Comparison of ENCODE assay signal across 25 mouse cellular contexts in the genomic region with DNA sequence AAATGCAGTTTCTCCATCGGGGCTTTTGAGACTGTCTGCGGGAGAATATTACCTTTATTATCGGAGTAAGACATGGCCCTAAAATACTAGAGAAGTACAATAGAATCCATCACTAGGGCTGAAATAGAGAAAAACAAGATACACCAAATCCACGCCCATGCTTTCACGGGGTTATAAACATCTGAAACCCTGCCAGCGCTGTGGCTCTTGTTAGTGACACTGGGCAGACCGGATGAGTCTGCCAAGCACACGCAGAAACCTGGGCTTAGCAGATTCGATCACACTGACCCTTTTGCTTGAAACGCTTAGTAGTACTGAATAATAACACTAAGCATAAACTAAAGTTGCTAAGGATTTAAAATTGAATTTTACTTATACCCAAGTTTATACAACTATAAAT.
A peak's percentile ranks its signal among the peaks of the same experiment; 100 is the strongest.
DNase-seq lines count a peak whose midpoint lies in the region; ATAC-seq and TF ChIP-seq lines count a peak whose summit lies in the region.
"Had no signal": no experiment of that assay in that cellular context is flagged by ENCODE, and none has a peak within 500 bp of the region (broad histone marks: within the 10 kb centered on the region; RNA-seq: fewer than 3 reads in every experiment).

No protein-coding gene starts in this region.

- no peaks in the 10 kb centered on the region for H3K9me3 ChIP-seq in hindbrain, postnatal 0 days (ENCODE audit: low read length)
- H3K9me3 ChIP-seq in hindbrain, embryonic 13.5 days, result no peaks in the 10 kb centered on the region
- H3K9me3 ChIP-seq: embryonic facial prominence, embryonic 10.5 days; embryonic facial prominence, embryonic 13.5 days; forebrain, embryonic 12.5 days; hindbrain, embryonic 12.5 days had no signal

- H3K4me2 ChIP-seq in hindbrain, postnatal 0 days (ENCODE audit: low read depth, low read length), result no peak overlapping the region
- no peak overlapping the region for H3K4me2 ChIP-seq in hindbrain, embryonic 13.5 days
- H3K4me2 ChIP-seq: embryonic facial prominence, embryonic 13.5 days; forebrain, embryonic 12.5 days; heart, embryonic 11.5 days; hindbrain, embryonic 12.5 days had no signal

- no peak overlapping the region for H3K9ac ChIP-seq in hindbrain, postnatal 0 days (replicated peaks; ENCODE audit: low read length)
- no peak overlapping the region for H3K9ac ChIP-seq in hindbrain, embryonic 13.5 days
- H3K9ac ChIP-seq: embryonic facial prominence, embryonic 13.5 days; forebrain, embryonic 12.5 days; hindbrain, embryonic 12.5 days had no signal

- no peaks in the 10 kb centered on the region for H3K4me1 ChIP-seq in hindbrain, postnatal 0 days (ENCODE audit: insufficient read depth, low read length)
- H3K4me1 ChIP-seq in hindbrain, embryonic 13.5 days (replicated peaks), result peaks cover 5% of the 10 kb centered on the region
- H3K4me1 ChIP-seq: embryonic facial prominence, embryonic 13.5 days; forebrain, embryonic 12.5 days had no signal

- H3K27ac ChIP-seq in hindbrain, postnatal 0 days, result no peak overlapping the region
- H3K27ac ChIP-seq in hindbrain, embryonic 13.5 days, result no peak overlapping the region
- H3K27ac ChIP-seq: embryonic facial prominence, embryonic 10.5 days; embryonic facial prominence, embryonic 13.5 days; forebrain, embryonic 12.5 days; gastrocnemius, adult 2 months; hindbrain, embryonic 12.5 days had no signal

- WGBS in hindbrain, postnatal 0 days, result 68% methylated on average over 10 of the region's 10 CpGs
- 89% methylated on average over 10 of the region's 10 CpGs for WGBS in hindbrain, embryonic 13.5 days

- no peak for ATAC-seq in hindbrain, postnatal 0 days
- ATAC-seq in hindbrain, embryonic 13.5 days (ENCODE audit: low FRiP score), result no peak
- ATAC-seq: forebrain, embryonic 16.5 days; hindbrain, embryonic 16.5 days; inflammation-experienced regulatory T-cells, adult 6 months; intestine, embryonic 16.5 days; Patski had no signal

- H3K4me3 ChIP-seq in hindbrain, postnatal 0 days (ENCODE audit: low read length), result no peak overlapping the region
- no peak overlapping the region for H3K4me3 ChIP-seq in hindbrain, embryonic 13.5 days
- H3K4me3 ChIP-seq: embryonic facial prominence, embryonic 10.5 days; embryonic facial prominence, embryonic 13.5 days; erythroblast, embryonic 14.5 days; forebrain, embryonic 12.5 days; gastrocnemius, adult 2 months; hindbrain, embryonic 12.5 days had no signal

- TF ChIP-seq CTCF in hindbrain, postnatal 0 days (IDR thresholded peaks at IDR 0.05; ENCODE audit: low read depth), result no peak

- no peaks in the 10 kb centered on the region for H3K27me3 ChIP-seq in hindbrain, postnatal 0 days (ENCODE audit: insufficient read depth, low read length)
- no peaks in the 10 kb centered on the region for H3K27me3 ChIP-seq in hindbrain, embryonic 13.5 days
- H3K27me3 ChIP-seq: embryonic facial prominence, embryonic 13.5 days; hindbrain, embryonic 12.5 days had no signal

- H3K36me3 ChIP-seq in hindbrain, postnatal 0 days (ENCODE audit: insufficient read depth, low read length), result no peaks in the 10 kb centered on the region
- no peaks in the 10 kb centered on the region for H3K36me3 ChIP-seq in hindbrain, embryonic 13.5 days
- H3K36me3 ChIP-seq: embryonic facial prominence, embryonic 10.5 days; embryonic facial prominence, embryonic 13.5 days; forebrain, embryonic 12.5 days; hindbrain, embryonic 12.5 days had no signal

- peak; percentile 46 to 51 for DNase-seq in cerebellum, postnatal 10 days
- DNase-seq in cerebellum, adult 18-20 months, result no peak
- peak; percentile 20 for DNase-seq in hindbrain, postnatal 0 days (ENCODE audit: low spot score)
- peak; percentile 6 for DNase-seq in right cerebral cortex, postnatal 4 days
- no peak for DNase-seq in right cerebral cortex, postnatal 10 days (ENCODE audit: low spot score in 2 of 2)
- DNase-seq: adrenal gland, postnatal 10 days; adrenal gland, postnatal 36 days; cerebellum, adult 11 months; cerebellum, adult 8-10 months; embryo, embryonic 11 days; gastrocnemius, adult 2 months; gastrocnemius, postnatal 14 days; heart, adult 11 months had no signal

Comparison
In these comparisons a context has a peak if more than half of its experiments do, and no peak if none do; other contexts are left out.
1. DNase-seq: peak in cerebellum, postnatal 10 days (2 of 2), hindbrain, postnatal 0 days (single experiment) and right cerebral cortex, postnatal 4 days (single experiment); none in cerebellum, adult 18-20 months (0 of 2) and right cerebral cortex, postnatal 10 days (0 of 2).